Mouse (Mus musculus) right cerebral cortex, postnatal 10 days (tissue): ENCODE results near the gene Cdca5.
"Not testable (repeated sequence)": the region's sequence is repeated elsewhere in the genome, so short reads cannot be mapped to it uniquely, and the experiment has no call there.

Experiments
- DNase-seq, 2 experiments: peaks; one replicate each; pipeline ENCODE4 v3.0.0; 2021; ENCODE audit warnings: low spot score in 2 of 2

The Cdca5 gene

DNA sequence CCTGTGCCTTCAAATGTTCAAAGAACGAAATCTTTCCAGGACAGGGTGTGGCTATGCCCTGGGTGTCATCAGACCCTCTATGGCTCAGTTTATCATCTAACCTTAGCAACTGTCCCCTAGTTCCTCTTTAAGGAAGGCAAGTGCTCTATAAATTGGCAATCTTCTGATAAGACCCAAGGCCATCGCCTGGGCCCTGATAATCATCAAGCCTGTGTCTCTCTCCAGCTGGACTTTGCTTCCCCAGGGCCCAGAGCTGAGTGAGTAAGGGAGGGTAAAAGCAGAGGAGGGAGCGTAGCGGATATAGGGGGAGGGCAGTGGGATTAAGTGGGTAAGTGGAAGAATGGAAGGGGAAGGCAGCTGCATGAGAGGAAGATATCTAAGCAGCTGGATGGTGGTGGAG lies 19.7 kb downstream of the Cdca5 start:
- no peak for DNase-seq

DNA sequence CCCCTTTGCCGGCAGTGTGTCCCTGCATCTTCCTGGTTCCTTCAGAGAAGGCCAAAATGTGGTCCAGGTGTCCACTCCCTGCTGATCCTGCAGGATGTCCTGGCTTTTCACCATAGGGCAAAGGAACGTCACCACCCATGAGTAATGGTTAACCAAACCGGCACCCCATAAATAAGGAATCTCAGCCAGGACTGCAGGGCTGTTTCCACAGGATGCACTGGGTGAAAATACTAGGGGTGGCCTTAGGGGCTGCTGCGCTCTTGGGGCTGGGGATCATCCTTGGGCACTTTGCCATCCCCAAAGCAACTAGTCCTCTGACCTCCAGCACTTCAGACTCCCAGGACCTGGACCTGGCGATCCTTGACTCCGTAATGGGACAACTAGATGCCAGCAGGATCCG lies 20.8 kb downstream of the Cdca5 start, which contains the start of gene Naaladl1:
TSS of gene Naaladl1 (plus strand) at position 197 of the 400 bp plus-strand sequence.
- no peak for DNase-seq

- no peak for DNase-seq
Measured at GRCm38 (mm10) chr19:6113116-6113515, 28.3 kb downstream of the Cdca5 start.

GRCm38 (mm10) chr19:6116113-6116850 lies 31.5 kb downstream of the Cdca5 start:
- peak in 1 of 2 experiments; percentile 41 for DNase-seq

DNA sequence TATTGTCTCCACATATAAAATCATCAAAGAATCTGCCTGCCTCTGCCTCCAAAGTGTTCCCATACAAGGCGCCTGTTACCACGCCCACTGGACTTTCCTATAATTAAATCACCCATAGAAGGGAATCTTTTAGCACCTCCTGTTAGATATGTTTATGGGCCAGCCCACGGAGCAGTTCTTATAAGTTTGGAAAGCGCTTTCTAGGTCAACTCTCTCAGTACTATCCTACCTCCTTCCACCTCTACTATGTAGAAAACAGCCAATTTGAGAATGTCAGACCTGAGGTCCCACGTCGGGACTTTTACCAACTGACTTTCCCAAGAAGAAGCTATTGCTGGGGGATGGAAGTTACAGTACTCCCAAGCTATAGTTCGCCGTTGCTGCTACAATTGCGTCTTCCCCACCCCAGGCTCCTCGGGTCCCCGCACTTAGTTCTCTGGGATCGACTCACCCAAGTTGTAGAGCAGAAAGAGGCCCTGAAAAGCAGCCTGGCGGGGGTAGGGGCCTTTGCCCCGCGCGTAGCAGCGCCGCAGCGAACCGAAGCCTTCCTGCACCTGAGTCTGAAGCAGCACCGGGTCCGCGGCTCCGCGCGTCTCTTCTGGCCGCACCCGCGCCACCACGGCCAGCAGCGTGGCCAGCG lies 32.7 kb downstream of the Cdca5 start:
- peak in 1 of 2 experiments; percentile 28 for DNase-seq

- peak; percentile 94 for DNase-seq
Measured at GRCm38 (mm10) chr19:6117986-6118676, 33.3 kb downstream of the Cdca5 start, which contains the start of gene Sac3d1. Gene Sac3d1 (minus strand): TSS chr19:6118650.

GRCm38 (mm10) chr19:6118677-6119185 lies 33.9 kb downstream of the Cdca5 start:
- DNase-seq, result peak; percentile 47 to 59

- no peak for DNase-seq
Measured at GRCm38 (mm10) chr19:6121761-6122160, 37.0 kb downstream of the Cdca5 start.

GRCm38 (mm10) chr19:6123330-6123729 lies 38.5 kb downstream of the Cdca5 start:
- DNase-seq, result no peak

DNA sequence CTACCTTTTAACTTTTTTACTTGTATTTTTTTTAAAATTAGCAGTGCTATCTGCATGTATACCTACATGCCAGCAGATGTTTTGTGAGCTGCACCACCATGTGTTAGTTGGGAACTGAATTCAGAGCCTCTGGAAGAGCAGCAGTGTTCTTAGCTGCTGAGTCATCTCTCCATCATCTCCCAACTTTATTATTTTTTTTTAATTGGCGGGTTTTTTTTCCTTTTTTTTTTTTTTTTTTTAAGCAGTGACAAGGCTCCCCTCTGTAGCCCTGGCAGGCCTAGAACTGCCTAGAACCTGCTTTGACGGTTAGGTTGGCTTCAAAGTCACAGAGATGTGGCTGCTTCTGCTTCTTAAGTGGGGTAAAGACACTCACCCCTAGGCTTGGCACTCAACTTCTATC lies 40.1 kb downstream of the Cdca5 start:
- no peak for DNase-seq

DNA sequence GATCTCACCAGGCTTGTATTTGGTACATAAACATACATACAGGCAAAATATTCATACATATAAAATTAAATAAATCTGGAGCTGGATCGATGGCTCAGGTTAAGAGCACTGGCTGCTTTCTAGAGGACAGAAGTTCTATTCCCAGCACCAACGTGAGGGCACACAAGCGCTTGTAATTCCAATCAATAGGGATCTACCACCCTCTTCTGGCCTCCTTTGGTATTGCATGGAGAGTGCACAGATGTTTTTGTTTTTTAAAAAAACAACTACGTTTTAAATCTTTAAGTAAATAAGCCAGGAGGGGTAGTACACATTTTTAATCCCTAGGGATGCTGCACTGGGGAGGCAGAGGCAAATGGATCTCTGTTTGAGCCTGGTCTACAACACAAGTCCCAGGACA lies 41.5 kb downstream of the Cdca5 start:
- DNase-seq, result no peak

GRCm38 (mm10) chr19:6126789-6127580 lies 42.2 kb downstream of the Cdca5 start:
- DNase-seq, result no peak

GRCm38 (mm10) chr19:6127760-6128341 lies 43.1 kb downstream of the Cdca5 start, which contains the start of gene Snx15:
Gene Snx15 (minus strand): TSS chr19:6128304.
- DNase-seq, result peak; percentile 96 to 97

GRCm38 (mm10) chr19:6130414-6131128 lies 45.8 kb downstream of the Cdca5 start:
- not testable (repeated sequence) for DNase-seq

GRCm38 (mm10) chr19:6132171-6132827 lies 47.5 kb downstream of the Cdca5 start:
- DNase-seq, result no peak

DNA sequence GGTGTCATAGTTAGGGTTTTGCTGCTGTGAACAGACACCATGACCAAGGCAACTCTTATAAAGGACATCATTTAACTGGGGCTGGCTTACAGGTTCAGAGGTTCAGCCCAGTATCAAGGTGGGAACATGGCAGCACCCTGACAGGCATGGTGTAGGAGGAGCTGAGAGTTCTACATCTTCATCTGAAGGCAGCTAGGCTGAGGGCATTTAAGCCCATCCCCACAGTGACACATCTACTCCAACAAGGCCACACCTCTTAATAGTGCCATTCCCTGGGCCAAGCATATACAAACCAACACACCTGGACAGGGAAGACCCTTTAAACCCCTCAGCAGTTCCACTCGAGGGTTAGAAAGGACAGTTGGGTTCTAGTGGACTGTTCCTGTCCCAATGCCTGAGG lies 48.4 kb downstream of the Cdca5 start:
- DNase-seq, result not testable (repeated sequence)

- no peak for DNase-seq
Measured at GRCm38 (mm10) chr19:6136397-6136796, 51.6 kb downstream of the Cdca5 start.

DNA sequence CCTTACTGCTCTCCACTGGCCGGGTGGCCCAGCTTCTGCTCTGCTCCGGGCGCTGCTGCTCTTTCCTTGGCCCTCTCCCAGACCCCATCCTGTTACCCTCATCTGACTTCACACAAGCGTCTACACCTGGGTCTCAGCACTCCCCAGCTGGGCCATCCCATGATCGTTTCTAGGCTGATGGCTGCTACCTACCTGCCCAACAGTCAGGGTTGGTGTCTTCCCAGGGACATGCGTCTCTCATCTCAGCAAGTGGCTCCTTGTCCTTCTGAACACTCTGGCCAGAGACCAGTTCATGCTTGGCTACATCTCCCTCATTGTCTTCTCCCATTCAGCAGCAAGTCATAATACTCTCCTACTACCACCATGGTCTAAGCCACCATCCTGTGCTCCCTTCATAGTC lies 54.9 kb downstream of the Cdca5 start:
- no peak for DNase-seq

DNA sequence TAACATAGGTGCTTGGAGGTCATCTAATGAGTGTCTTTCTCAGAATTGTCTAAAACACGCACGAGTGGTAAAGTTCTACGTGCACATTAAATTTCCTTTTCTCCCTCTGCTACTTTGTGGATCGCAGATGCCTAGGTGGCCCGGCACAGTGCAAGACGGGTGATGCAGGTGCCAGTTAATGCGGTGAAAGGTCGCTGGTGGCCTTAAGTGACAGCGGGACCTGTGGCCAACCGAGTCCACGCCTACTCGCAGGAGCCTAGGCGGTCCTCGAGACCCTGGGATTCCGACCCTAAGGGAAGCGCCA lies 55.5 kb downstream of the Cdca5 start:
- no peak for DNase-seq
